Mouse (Mus musculus): ENCODE results near the gene Tbca. TPM values are rescaled to one million over a fixed set of nuclear protein-coding genes. Genes with fewer than 3 reads are reported as not detected.

Tbca gene
- total and polyA plus RNA-seq, 3 experiments = 14.2 to 180 (median 35.0) TPM

- Histone ChIP-seq H3K36me3 (replicated peaks) (no peaks in the 10 kb centered on the region), H3K9me3 (replicated peaks) (peaks cover 8% of the 10 kb centered on the region), H3K4me3 (ENCODE audit: low read depth, low read length) (no peak overlapping the region), H3K27me3 (ENCODE audit: insufficient read depth, low read length) (peaks cover 48% of the 10 kb centered on the region), H3K4me1 (ENCODE audit: insufficient read depth, low read depth, low read length) (peaks cover 6% of the 10 kb centered on the region; the same call in 1 of the 2 replicates)
- TF ChIP-seq POLR2AphosphoS5 (IDR thresholded peaks at IDR 0.05; ENCODE audit: insufficient replicate concordance, low read depth, low read length) (no peak), CTCF (IDR thresholded peaks at IDR 0.05; ENCODE audit: low read depth, low read length) (no peak), GATA1 (IDR thresholded peaks at IDR 0.05; ENCODE audit: borderline replicate concordance, low read length) (no peak), TAL1 (conservative IDR thresholded peaks at IDR 0.05; ENCODE audit: low read depth, low read length) (no peak)
- ATAC-seq (ENCODE audit: extremely low read depth, insufficient number of reproducible peaks, low FRiP score, poor library complexity, severe bottlenecking) (no peak), DNase-seq (ENCODE audit: low spot score) (no peak)
Observed at GRCm38 (mm10) chr13:94877991-94878745, 89.5 kb downstream of the Tbca start.

DNA sequence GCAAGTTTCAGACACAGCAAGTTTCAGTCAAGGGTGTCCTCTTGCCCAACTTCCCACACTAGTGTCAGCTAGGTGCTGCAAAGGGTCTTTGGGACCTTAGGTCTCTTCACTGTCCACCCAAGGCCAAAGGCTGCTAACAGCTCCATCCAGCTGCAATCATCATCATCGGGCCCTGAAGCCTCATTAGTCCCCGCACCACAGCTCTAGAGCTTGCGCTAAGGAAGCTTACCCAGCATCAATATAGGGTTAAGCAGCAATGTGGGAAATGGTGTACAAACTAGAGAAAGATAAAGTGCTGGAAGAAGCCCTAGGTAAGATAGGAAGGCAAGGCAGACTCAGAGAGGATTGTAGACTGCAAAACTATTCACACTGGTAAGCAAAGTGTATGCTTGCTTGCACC lies 92.5 kb downstream of the Tbca start:
- DNase-seq (ENCODE audit: low spot score) (no peak), ATAC-seq (ENCODE audit: extremely low read depth, insufficient number of reproducible peaks, low FRiP score, poor library complexity, severe bottlenecking) (no peak)
- no peaks in the 10 kb centered on the region; the same call in 1 of the 2 replicates for H3K4me1 ChIP-seq (ENCODE audit: insufficient read depth, low read depth, low read length)
- no peak overlapping the region for H3K4me3 ChIP-seq (ENCODE audit: low read depth, low read length)
- peaks cover 35% of the 10 kb centered on the region for H3K27me3 ChIP-seq (ENCODE audit: insufficient read depth, low read length)
- peaks cover 24% of the 10 kb centered on the region for H3K9me3 ChIP-seq (replicated peaks)
- no peak for TF ChIP-seq POLR2AphosphoS5 (IDR thresholded peaks at IDR 0.05; ENCODE audit: insufficient replicate concordance, low read depth, low read length)
- TF ChIP-seq GATA1 (IDR thresholded peaks at IDR 0.05; ENCODE audit: borderline replicate concordance, low read length) = no peak
- TF ChIP-seq TAL1 (conservative IDR thresholded peaks at IDR 0.05; ENCODE audit: low read depth, low read length) = no peak
- no peak for TF ChIP-seq CTCF (IDR thresholded peaks at IDR 0.05; ENCODE audit: low read depth, low read length)
- TF ChIP-seq GATA2 (IDR thresholded peaks at IDR 0.05; ENCODE audit: borderline replicate concordance, low read depth, low read length) = no peak
- no peaks in the 10 kb centered on the region for H3K36me3 ChIP-seq (replicated peaks)

DNA sequence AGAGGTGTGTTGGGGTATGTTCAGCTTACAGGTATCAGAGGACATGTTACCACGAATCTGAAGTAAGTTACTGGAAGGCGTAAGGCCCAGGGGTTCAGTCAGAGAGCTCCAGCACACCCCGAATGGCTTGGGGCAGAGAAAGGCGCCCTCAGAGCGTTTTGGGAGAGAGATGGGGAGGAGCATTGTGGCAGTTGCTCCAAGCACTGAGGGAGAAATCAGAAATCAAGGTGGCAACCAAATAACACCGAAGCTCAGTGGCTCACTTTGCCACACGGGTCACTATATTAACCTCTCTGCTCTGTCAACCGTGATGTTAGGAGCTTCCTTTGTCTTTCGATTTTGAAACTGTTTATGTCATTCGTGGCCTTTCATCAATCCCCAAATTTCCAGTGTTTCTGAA lies 93.5 kb downstream of the Tbca start:
- no peak for DNase-seq (ENCODE audit: low spot score)
- TF ChIP-seq POLR2AphosphoS5 (IDR thresholded peaks at IDR 0.05; ENCODE audit: insufficient replicate concordance, low read depth, low read length) = no peak
- TF ChIP-seq GATA2 (IDR thresholded peaks at IDR 0.05; ENCODE audit: borderline replicate concordance, low read depth, low read length) = no peak
- TF ChIP-seq GATA1 (IDR thresholded peaks at IDR 0.05; ENCODE audit: borderline replicate concordance, low read length) = no peak
- TF ChIP-seq TAL1 (conservative IDR thresholded peaks at IDR 0.05; ENCODE audit: low read depth, low read length) = no peak
- TF ChIP-seq CTCF (IDR thresholded peaks at IDR 0.05; ENCODE audit: low read depth, low read length) = no peak
- Histone ChIP-seq H3K4me1 (ENCODE audit: insufficient read depth, low read depth, low read length) (no peaks in the 10 kb centered on the region; the same call in 1 of the 2 replicates), H3K4me3 (ENCODE audit: low read depth, low read length) (no peak overlapping the region), H3K27me3 (ENCODE audit: insufficient read depth, low read length) (peaks cover 25% of the 10 kb centered on the region), H3K9me3 (replicated peaks) (peaks cover 24% of the 10 kb centered on the region), H3K36me3 (replicated peaks) (no peaks in the 10 kb centered on the region)
- ATAC-seq (ENCODE audit: extremely low read depth, insufficient number of reproducible peaks, low FRiP score, poor library complexity, severe bottlenecking) = no peak

GRCm38 (mm10) chr13:94882711-94883145 lies 94.0 kb downstream of the Tbca start:
- Histone ChIP-seq H3K36me3 (replicated peaks) (no peaks in the 10 kb centered on the region), H3K4me3 (ENCODE audit: low read depth, low read length) (no peak overlapping the region; the same call in 1 of the 2 replicates)
- no peak for ATAC-seq (ENCODE audit: extremely low read depth, insufficient number of reproducible peaks, low FRiP score, poor library complexity, severe bottlenecking)

GRCm38 (mm10) chr13:94883163-94883965 lies 94.7 kb downstream of the Tbca start:
- DNase-seq (ENCODE audit: low spot score) (no peak), ATAC-seq (ENCODE audit: extremely low read depth, insufficient number of reproducible peaks, low FRiP score, poor library complexity, severe bottlenecking) (no peak)
- Histone ChIP-seq H3K36me3 (replicated peaks) (no peaks in the 10 kb centered on the region), H3K9me3 (replicated peaks) (peaks cover 22% of the 10 kb centered on the region), H3K4me3 (ENCODE audit: low read depth, low read length) (no peak overlapping the region; the same call in 1 of the 2 replicates), H3K27me3 (ENCODE audit: insufficient read depth, low read length) (peaks cover 23% of the 10 kb centered on the region), H3K4me1 (ENCODE audit: insufficient read depth, low read depth, low read length) (no peaks in the 10 kb centered on the region; the same call in 1 of the 2 replicates)
- TF ChIP-seq TAL1 (conservative IDR thresholded peaks at IDR 0.05; ENCODE audit: low read depth, low read length) (no peak), CTCF (IDR thresholded peaks at IDR 0.05; ENCODE audit: low read depth, low read length) (no peak), GATA1 (IDR thresholded peaks at IDR 0.05; ENCODE audit: borderline replicate concordance, low read length) (no peak), POLR2AphosphoS5 (IDR thresholded peaks at IDR 0.05; ENCODE audit: insufficient replicate concordance, low read depth, low read length) (no peak), GATA2 (IDR thresholded peaks at IDR 0.05; ENCODE audit: borderline replicate concordance, low read depth, low read length) (no peak)

More at GRCm38 (mm10) chr13:94882711-94883145, 94.0 kb downstream of the Tbca start:
- no peak for TF ChIP-seq GATA2 (IDR thresholded peaks at IDR 0.05; ENCODE audit: borderline replicate concordance, low read depth, low read length)
- TF ChIP-seq CTCF (IDR thresholded peaks at IDR 0.05; ENCODE audit: low read depth, low read length) = no peak
- TF ChIP-seq POLR2AphosphoS5 (IDR thresholded peaks at IDR 0.05; ENCODE audit: insufficient replicate concordance, low read depth, low read length) = no peak
- no peak for TF ChIP-seq GATA1 (IDR thresholded peaks at IDR 0.05; ENCODE audit: borderline replicate concordance, low read length)
- no peak for TF ChIP-seq TAL1 (conservative IDR thresholded peaks at IDR 0.05; ENCODE audit: low read depth, low read length)
- peaks cover 22% of the 10 kb centered on the region for H3K27me3 ChIP-seq (ENCODE audit: insufficient read depth, low read length)
- no peak for DNase-seq (ENCODE audit: low spot score)
- H3K4me1 ChIP-seq (ENCODE audit: insufficient read depth, low read depth, low read length) = no peaks in the 10 kb centered on the region; the same call in 1 of the 2 replicates
- H3K9me3 ChIP-seq (replicated peaks) = peaks cover 22% of the 10 kb centered on the region

All from G1E (cell line).